Mouse (Mus musculus) embryonic facial prominence, embryonic 12.5 days (tissue): ENCODE measurements around the gene Cfap100. TPM values are rescaled to one million over a fixed set of nuclear protein-coding genes. Genes with fewer than 3 reads are reported as not detected.

Experiments used
- ATAC-seq: fragments of 200-750 bp; cut with Nextera tagmentation; 2 replicates; pipeline ENCODE4 v1.8.0; 2017; ENCODE audit not compliant: insufficient number of reproducible peaks, insufficient read depth, low FRiP score, low TSS enrichment
- H3K27ac ChIP-seq: fragments of 300-500 bp; sonication (generic); 2 replicates; pipeline ENCODE4 v1.5.1; 2016; ENCODE audit warnings: mild to moderate bottlenecking
- H3K27me3 ChIP-seq: fragments of 300-500 bp; sonication (generic); 2 replicates; pipeline ENCODE4 v1.6.1; 2016; ENCODE audit warnings: mild to moderate bottlenecking, moderate library complexity
- H3K36me3 ChIP-seq: fragments of 300-500 bp; sonication (generic); 2 replicates; pipeline ENCODE4 v1.6.1; 2016; ENCODE audit warnings: mild to moderate bottlenecking
- H3K4me1 ChIP-seq: fragments of 300-500 bp; sonication (generic); 2 replicates; pipeline ENCODE4 v1.6.1; 2016
- H3K4me2 ChIP-seq: fragments of 300-500 bp; sonication (generic); replicated peaks from 2 replicates; pipeline ENCODE4 v1.6.1; 2016; ENCODE audit warnings: mild to moderate bottlenecking, moderate library complexity
- H3K4me3 ChIP-seq: fragments of 300-500 bp; sonication (generic); 2 replicates; pipeline ENCODE4 v1.5.1; 2016; ENCODE audit warnings: mild to moderate bottlenecking
- H3K9ac ChIP-seq: fragments of 300-500 bp; sonication (generic); 2 replicates; pipeline ENCODE4 v1.6.1; 2016; ENCODE audit warnings: mild to moderate bottlenecking, moderate library complexity
- H3K9me3 ChIP-seq: fragments of 300-500 bp; sonication (generic); 2 replicates; pipeline ENCODE4 v1.6.1; 2016; ENCODE audit warnings: mild to moderate bottlenecking, moderate library complexity
- WGBS: fragments of 180-500 bp; shearing (Covaris S2); methylation state at CpG from one replicate; pipeline ENCODE4 v1.1.7; 2016; 5-methylcytosine and 5-hydroxymethylcytosine counted together
- polyA plus RNA-seq: library from polyadenylated mRNA; unstranded; fragments of >200 nt; fragmentation: Nextera tagmentation; extraction: Ambion mirVana; gene quantifications from 2 replicates; pipeline ENCODE4 v1.2.1, GENCODE M21; 2016

Cfap100 gene
- polyA plus RNA-seq, 1 experiment from 2014 or later, result 0.65 TPM

DNA sequence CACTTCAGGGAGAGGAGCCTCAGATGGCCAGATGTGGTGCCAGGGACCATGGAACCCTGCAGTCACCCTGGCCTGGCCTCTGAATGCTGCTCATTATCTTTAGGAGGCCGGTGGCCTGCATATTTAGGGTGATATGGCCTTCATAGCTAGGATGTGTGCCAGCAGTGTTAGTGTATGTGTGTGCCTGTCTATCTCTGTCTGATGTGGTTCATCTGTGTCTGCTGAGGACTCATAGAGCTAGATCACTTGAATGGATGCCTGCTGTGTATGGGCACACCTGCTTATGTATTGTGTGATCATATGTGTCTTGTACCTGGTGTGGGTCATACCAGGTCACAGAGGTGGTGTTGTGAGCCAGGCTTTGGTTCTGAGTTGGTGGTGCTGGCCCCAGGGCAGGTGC, 39.6 kb upstream of the Cfap100 start:
- Histone ChIP-seq H3K27ac (no peak overlapping the region), H3K4me2 (no peak overlapping the region), H3K27me3 (peaks cover under 1% of the 10 kb centered on the region; the same call in 1 of the 2 replicates), H3K4me1 (peaks cover 16% of the 10 kb centered on the region), H3K4me3 (no peak overlapping the region), H3K36me3 (no peaks in the 10 kb centered on the region), H3K9ac (no peak overlapping the region), H3K9me3 (no peaks in the 10 kb centered on the region)
- WGBS, result 73% methylated on average over 1 of the region's 1 CpGs
- no peak for ATAC-seq

DNA sequence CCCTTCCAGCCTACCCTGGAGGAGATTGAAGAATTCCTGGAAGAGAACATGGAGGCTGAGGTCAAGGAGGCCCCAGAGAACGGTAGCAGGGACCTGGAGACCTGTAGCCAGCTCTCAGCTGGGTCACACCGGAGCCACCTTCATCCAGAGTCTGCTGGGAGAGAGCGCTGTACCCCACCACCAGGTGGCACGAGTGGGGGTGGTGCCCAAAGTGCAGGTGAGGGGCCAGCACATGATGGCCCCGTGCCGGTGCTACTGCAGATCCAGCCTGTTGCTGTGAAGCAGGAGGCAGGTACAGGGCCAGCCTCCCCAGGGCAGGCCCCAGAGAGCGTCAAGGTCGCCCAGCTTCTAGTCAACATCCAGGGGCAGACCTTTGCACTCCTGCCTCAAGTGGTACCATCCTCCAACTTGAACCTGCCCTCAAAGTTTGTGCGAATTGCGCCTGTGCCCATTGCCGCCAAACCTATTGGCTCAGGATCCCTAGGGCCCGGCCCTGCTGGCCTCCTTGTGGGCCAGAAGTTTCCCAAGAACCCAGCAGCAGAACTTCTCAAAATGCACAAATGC, 38.3 kb upstream of the Cfap100 start:
- Histone ChIP-seq H3K36me3 (no peaks in the 10 kb centered on the region), H3K9ac (no peak overlapping the region), H3K4me1 (peaks cover 23% of the 10 kb centered on the region), H3K4me3 (no peak overlapping the region), H3K27ac (no peak overlapping the region), H3K27me3 (peaks cover 12% of the 10 kb centered on the region), H3K4me2 (no peak overlapping the region), H3K9me3 (no peaks in the 10 kb centered on the region)
- 91% methylated on average over 12 of the region's 12 CpGs for WGBS
- no peak for ATAC-seq

DNA sequence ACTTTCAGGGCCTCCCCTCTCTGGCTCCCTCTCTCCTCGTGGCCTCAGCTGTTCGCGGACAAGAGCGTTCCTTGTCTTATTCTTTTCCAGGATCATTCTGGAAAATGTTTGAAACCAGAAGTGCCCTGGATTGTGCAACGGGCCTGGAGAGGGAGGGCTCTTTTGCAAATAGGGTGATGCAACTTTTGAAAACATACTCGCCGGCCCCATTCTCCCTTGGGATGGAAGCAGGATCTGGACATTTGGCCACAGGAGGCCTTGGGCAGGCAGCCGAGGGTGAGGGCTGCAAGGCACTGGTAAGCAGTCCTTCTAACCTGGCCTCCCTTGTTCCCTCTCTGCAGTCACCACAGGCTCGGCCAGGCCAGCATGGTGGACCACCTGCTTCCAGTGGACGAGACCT, 37.5 kb upstream of the Cfap100 start:
- H3K4me3 ChIP-seq, result no peak overlapping the region
- peaks cover 20% of the 10 kb centered on the region for H3K27me3 ChIP-seq
- no peak overlapping the region for H3K27ac ChIP-seq
- no peaks in the 10 kb centered on the region for H3K36me3 ChIP-seq
- ATAC-seq, result no peak
- no peak overlapping the region for H3K9ac ChIP-seq
- peaks cover 20% of the 10 kb centered on the region for H3K4me1 ChIP-seq
- WGBS, result 78% methylated on average over 10 of the region's 10 CpGs
- no peaks in the 10 kb centered on the region for H3K9me3 ChIP-seq
- no peak overlapping the region for H3K4me2 ChIP-seq

DNA sequence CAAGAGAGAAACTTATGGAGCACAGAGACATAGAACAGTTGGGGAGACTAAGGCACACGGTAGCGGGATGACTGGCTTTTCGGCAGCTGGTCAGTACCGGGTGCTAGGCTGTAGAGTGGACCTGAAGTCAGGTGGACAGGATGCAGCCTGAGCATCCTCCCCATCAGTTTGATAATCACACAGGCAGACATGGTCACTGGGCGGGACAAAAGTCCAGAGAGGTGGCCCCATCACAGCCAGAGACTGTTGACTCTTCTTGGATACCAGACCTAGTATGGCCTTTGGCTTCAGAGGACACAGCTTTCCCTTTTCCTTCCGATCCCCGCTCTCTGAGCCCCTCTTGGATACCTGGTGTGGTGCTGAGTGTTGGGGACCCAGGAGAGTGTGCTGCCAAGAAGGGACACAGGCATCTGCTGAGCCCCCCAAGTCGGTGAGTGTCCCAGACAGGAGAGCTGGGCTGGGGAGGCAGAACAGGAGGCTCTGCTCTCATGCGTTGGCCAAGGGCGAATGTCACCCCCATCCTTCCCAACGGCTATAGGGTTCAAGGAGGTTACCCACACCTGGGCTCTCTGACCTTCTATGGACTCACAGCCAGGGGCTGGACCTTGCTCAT, 36.5 kb upstream of the Cfap100 start:
- H3K36me3 ChIP-seq, result no peaks in the 10 kb centered on the region
- ATAC-seq, result no peak
- H3K4me3 ChIP-seq, result no peak overlapping the region
- no peak overlapping the region for H3K27ac ChIP-seq
- H3K27me3 ChIP-seq, result peaks cover 28% of the 10 kb centered on the region
- 90% methylated on average over 11 of the region's 11 CpGs for WGBS
- no peaks in the 10 kb centered on the region for H3K9me3 ChIP-seq
- no peak overlapping the region for H3K9ac ChIP-seq
- H3K4me1 ChIP-seq, result peaks cover 15% of the 10 kb centered on the region
- no peak overlapping the region for H3K4me2 ChIP-seq

DNA sequence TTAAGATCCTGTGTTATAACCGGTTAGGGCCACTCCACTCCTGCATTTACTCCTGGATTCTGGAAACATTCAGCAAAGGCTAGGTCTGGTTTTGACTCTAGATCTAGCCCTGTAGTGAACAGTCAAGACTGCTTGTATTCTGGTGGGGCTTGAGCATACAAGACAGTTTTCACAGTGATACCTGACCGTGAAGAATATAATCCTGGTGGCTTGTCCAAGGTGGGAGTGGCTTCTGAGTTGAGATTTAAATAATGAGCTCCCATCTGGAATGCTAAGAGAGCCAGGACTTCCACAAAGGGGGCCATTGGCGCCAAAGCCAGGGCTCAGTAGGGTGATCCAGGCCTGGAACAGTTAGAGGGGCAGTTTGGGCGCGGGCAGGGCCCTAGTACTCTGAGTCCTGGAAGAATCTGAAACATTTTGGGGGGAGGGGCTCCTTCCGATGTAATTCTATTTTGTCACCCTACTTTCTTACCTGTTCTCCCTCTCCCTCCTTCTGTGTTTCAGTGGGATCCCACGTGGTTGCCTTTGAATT, 35.4 kb upstream of the Cfap100 start:
- peaks cover 15% of the 10 kb centered on the region for H3K4me1 ChIP-seq
- H3K9me3 ChIP-seq, result no peaks in the 10 kb centered on the region
- H3K4me3 ChIP-seq, result peak overlapping the region; percentile 65
- ATAC-seq, result 0 out of 2 replicates have a peak, but pooled peaks have one; percentile 2
- 27% methylated on average over 7 of the region's 7 CpGs for WGBS
- H3K36me3 ChIP-seq, result no peaks in the 10 kb centered on the region
- 0 out of 2 replicates have a peak overlapping the region, but pooled peaks have one; percentile 27 for H3K9ac ChIP-seq
- no peak overlapping the region for H3K27ac ChIP-seq
- peak overlapping the region; percentile 100 for H3K4me2 ChIP-seq
- peaks cover 28% of the 10 kb centered on the region for H3K27me3 ChIP-seq

DNA sequence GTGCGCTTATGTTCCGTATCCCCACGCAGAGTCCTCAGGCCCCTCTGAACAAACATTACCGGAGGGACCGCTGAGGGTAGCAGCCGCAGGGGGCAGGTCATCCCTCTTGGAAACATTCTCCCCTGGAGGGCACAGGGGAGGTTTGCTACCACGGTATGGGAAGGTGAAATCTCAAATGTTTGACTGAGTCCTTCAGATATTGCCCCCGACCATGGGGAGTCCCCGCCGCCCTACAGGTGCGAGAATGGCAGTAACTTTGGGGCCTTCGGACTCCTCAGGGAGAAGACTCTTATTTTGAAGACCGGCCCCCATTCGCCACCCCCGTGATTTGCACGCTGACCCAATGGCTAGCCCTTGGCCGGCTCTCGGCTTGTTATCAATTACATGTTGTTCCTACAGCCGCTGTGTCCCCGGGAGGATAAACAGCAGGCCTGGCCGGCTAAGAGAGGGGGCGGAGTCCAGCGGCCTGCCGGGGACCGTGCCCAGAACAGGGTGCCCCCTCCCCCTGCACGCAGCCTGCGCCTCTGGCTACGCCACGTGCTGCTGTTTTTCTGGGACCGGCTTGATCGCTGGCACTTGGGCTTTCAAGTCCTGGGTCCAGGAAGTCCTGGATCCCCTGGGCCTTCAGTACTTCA, 34.7 kb upstream of the Cfap100 start:
- H3K36me3 ChIP-seq, result no peaks in the 10 kb centered on the region
- no peaks in the 10 kb centered on the region for H3K9me3 ChIP-seq
- H3K4me2 ChIP-seq, result peak overlapping the region; percentile 100
- peak; percentile 62 for ATAC-seq
- H3K9ac ChIP-seq, result peak overlapping the region; percentile 66
- H3K4me3 ChIP-seq, result peak overlapping the region; percentile 65
- H3K4me1 ChIP-seq, result peaks cover 15% of the 10 kb centered on the region
- no peak overlapping the region for H3K27ac ChIP-seq
- WGBS, result under 1% methylated on average over 31 of the region's 31 CpGs
- H3K27me3 ChIP-seq, result peaks cover 28% of the 10 kb centered on the region

DNA sequence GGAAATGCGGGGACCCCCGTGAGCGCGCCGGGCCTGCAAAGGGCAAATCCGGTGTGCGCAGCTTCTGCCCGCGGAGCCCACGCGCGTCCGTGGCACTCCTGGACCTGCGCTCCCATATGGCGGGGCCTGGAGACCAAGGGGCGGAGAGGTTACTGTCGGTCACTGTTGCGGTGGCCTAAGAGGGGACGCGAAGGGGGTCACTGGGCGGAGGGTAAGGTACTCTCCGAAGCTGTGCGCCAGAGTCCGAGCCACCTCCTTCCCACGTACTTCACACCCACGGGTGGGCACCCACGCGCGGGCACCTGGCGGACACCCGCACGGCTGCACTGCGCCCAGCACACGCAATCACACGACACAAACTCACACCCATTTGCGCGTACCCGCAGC, 34.2 kb upstream of the Cfap100 start:
- peaks cover 15% of the 10 kb centered on the region for H3K4me1 ChIP-seq
- no peaks in the 10 kb centered on the region for H3K36me3 ChIP-seq
- ATAC-seq, result no peak
- peak overlapping the region; percentile 65 for H3K4me3 ChIP-seq
- H3K4me2 ChIP-seq, result peak overlapping the region; percentile 100
- WGBS, result under 1% methylated on average over 38 of the region's 38 CpGs
- no peaks in the 10 kb centered on the region for H3K9me3 ChIP-seq
- no peak overlapping the region for H3K27ac ChIP-seq
- peak overlapping the region; percentile 66 for H3K9ac ChIP-seq
- H3K27me3 ChIP-seq, result peaks cover 28% of the 10 kb centered on the region

DNA sequence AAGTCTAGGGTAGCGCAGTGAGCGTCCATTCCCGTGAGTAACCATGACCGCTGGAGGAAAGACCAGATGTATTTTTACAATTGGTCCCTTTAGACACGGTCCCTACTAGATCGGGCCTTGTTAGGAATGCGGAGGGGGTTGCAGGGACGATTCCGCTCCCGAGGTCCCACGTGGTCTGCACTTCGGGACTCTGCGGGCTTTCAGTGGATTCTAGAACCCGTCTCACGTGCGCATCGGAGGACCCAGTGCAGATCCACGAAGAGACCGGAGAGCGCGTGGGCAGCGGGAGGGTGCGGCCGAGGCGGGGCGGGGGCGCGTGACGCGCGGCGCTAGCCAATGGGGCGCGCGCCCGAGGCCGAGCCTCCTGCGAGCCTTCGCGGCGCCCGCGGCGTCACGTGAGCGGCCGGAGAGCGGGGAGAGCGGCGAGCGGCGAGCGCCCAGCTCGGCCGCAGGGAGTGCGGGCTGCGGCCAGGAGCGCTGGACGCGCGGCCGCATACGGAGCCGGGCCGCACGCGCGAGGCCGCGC, 33.6 kb upstream of the Cfap100 start, which contains the start of gene Klf15:
Klf15 (plus strand) TSS at position 396 of the 526 bp plus-strand sequence.
- peaks cover 28% of the 10 kb centered on the region for H3K27me3 ChIP-seq
- no peak within 1 kb of the TSS for H3K27ac ChIP-seq
- under 1% methylated on average over 62 of the region's 70 CpGs for WGBS
- ATAC-seq, result peak; percentile 54
- no peaks in the 10 kb centered on the region for H3K36me3 ChIP-seq
- H3K4me1 ChIP-seq, result peaks cover 15% of the 10 kb centered on the region
- peak within 1 kb of the TSS; percentile 66 for H3K9ac ChIP-seq
- peak within 1 kb of the TSS; percentile 100 for H3K4me2 ChIP-seq
- H3K9me3 ChIP-seq, result no peaks in the 10 kb centered on the region
- H3K4me3 ChIP-seq, result peak within 1 kb of the TSS; percentile 65

DNA sequence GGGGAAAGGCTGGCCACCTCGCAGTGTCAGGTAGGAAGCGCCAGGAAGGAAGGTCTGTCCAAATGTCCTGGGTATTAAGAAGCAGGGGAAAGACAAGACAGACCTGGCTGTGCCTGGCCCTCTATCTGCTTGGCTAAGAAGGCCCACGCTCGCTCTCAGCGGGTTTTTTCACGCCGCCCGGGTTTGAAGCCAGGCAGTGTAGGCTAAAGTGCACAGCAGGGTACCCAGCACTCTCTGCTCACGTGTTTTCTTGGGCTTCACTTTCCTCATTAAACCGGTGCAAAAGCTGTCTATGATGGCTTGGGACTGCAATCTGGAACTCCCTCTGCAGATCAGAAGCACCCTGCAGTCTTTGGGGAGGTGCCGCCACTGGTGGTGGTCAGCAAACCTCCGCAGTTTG, 33.2 kb upstream of the Cfap100 start:
- Histone ChIP-seq H3K4me2 (peak overlapping the region; percentile 100), H3K4me3 (peak overlapping the region; percentile 65), H3K9me3 (no peaks in the 10 kb centered on the region), H3K27ac (no peak overlapping the region), H3K27me3 (peaks cover 28% of the 10 kb centered on the region), H3K4me1 (peaks cover 15% of the 10 kb centered on the region), H3K36me3 (no peaks in the 10 kb centered on the region), H3K9ac (peak overlapping the region; percentile 66; the same call in 1 of the 2 replicates)
- peak; percentile 8; the same call in 1 of the 2 replicates for ATAC-seq
- WGBS, result 8% methylated on average over 12 of the region's 12 CpGs

DNA sequence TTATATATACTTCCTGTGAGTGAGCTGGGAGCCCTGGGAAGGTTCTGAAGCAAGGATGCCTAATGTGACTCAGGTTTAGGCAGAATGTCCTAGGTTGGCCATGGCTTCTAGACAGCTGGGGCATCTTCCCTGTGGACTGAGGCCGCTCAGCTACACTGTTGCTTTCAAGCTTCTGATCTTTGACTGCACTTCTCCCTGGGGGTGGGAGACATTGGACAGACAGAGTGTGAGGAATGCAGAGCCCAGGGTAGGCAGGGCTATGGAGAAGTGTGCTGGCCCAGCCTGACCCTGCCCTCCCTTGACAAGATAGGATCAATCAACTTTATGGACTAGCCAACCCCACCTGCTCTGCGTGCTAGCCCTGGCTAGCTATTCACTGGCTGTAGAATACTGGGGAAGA, 32.6 kb upstream of the Cfap100 start:
- no peak overlapping the region for H3K4me3 ChIP-seq
- no peak for ATAC-seq
- H3K4me2 ChIP-seq, result no peak overlapping the region
- H3K27ac ChIP-seq, result no peak overlapping the region
- peaks cover 15% of the 10 kb centered on the region for H3K4me1 ChIP-seq
- 45% methylated on average over 2 of the region's 2 CpGs for WGBS
- H3K27me3 ChIP-seq, result peaks cover 28% of the 10 kb centered on the region
- H3K9me3 ChIP-seq, result no peaks in the 10 kb centered on the region
- H3K9ac ChIP-seq, result no peak overlapping the region
- no peaks in the 10 kb centered on the region for H3K36me3 ChIP-seq

DNA sequence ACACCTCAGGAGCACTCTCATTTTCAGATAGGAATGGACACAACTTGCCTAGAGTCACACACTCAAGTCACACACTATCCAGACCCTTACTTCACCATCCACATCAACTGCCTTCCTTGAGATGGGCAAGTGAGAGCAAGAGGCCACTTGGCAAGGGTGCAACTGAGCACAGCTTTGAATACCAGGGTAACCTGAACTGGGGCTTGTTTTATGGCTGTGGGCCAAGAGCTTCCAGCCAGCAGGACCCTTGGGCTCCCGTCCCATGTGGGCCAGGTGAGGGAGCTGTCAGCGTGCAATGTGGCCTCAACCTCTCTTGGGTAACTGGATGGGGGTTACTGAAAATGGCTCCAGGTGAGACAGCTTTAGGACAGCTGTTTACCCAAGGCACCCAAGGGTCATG, 28.8 kb upstream of the Cfap100 start:
- Histone ChIP-seq H3K9me3 (no peaks in the 10 kb centered on the region), H3K27me3 (peaks cover 21% of the 10 kb centered on the region), H3K27ac (no peak overlapping the region), H3K36me3 (no peaks in the 10 kb centered on the region), H3K4me1 (no peaks in the 10 kb centered on the region), H3K4me2 (no peak overlapping the region), H3K4me3 (no peak overlapping the region), H3K9ac (no peak overlapping the region)
- ATAC-seq, result no peak
- WGBS, result 70% methylated on average over 2 of the region's 2 CpGs
